Mouse (Mus musculus): Measurements from ENCODE around the gene Sh3bp5l. TPM values are rescaled to one million over a fixed set of nuclear protein-coding genes. Genes with fewer than 3 reads are reported as not detected.

The Sh3bp5l gene
- total and polyA plus RNA-seq, 3 experiments = 4.5 to 18.2 (median 18.1) TPM

DNA sequence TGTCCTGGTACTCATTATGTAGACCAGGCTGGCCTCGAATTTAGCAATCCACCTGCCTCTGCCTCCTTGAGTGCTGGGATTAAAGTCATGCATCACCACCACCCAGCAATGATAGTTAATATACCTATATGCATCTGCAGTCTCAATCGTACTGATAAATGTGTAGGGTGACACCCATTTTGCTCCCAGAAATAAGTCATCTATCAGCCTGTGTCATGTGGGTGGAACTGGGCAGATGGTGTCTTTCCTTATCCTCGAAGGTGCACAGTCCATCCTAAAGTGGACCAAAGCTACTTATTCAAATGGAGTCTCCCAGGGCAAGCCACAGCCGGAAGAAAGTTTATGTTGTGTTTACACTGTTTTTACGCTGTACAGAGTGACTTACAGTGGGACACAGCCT is 20.7 kb downstream of the Sh3bp5l start:
- ATAC-seq (ENCODE audit: extremely low read depth, insufficient number of reproducible peaks, low FRiP score, poor library complexity, severe bottlenecking) = no peak
- Histone ChIP-seq H3K9me3 (replicated peaks) (no peaks in the 10 kb centered on the region), H3K4me1 (ENCODE audit: insufficient read depth, low read depth, low read length) (peaks cover 47% of the 10 kb centered on the region), H3K4me3 (ENCODE audit: low read depth, low read length) (no peak overlapping the region), H3K27me3 (ENCODE audit: insufficient read depth, low read length) (no peaks in the 10 kb centered on the region), H3K36me3 (replicated peaks) (peaks cover 32% of the 10 kb centered on the region)
- no peak for DNase-seq (ENCODE audit: low spot score)
- TF ChIP-seq GATA1 (IDR thresholded peaks at IDR 0.05; ENCODE audit: borderline replicate concordance, low read length) = no peak
- no peak for TF ChIP-seq GATA2 (IDR thresholded peaks at IDR 0.05; ENCODE audit: borderline replicate concordance, low read depth, low read length)
- TF ChIP-seq POLR2AphosphoS5 (IDR thresholded peaks at IDR 0.05; ENCODE audit: insufficient replicate concordance, low read depth, low read length) = no peak
- TF ChIP-seq CTCF (IDR thresholded peaks at IDR 0.05; ENCODE audit: low read depth, low read length) = no peak
- TF ChIP-seq TAL1 (conservative IDR thresholded peaks at IDR 0.05; ENCODE audit: low read depth, low read length) = no peak

DNA sequence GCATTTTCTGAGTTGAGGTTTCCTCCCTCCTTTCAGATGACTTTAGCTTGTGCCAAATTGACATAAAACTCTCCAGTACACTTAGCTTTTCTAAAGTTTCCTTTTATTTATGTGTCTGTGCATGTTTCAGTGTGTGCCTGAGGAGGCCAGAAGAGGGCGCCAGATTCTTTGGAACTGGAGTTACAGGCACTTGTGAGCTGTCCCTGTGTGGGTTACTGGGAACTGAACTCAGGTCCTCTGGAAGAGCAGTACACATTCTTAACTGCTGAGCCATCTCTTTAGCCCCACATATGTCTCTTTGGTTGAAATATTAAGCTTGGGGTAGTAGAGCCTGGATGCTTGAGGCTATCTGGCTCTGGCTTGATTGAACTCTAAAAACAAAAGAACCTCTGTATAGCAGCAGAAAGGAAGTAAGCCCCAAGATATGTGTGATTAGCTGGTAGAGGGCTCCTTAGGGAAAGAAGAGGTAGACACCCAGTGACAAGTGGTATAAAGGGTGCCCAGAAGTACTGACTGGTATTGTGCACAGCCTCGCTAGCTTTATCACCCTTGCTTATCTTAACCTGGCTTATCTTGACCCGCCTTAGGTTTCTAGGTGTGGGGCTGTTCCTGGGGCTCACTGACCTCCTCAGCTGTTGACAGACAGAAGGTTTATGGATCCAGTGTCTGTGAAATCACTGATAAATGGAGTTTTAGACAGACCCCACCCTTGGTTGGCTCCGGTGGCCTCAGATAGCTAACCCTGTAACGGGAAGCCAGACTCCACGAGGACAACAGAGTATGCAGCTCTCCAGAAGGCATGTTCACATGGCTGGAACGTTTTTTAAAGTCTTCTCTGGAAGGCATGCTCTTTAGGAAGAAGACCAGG is 22.4 kb downstream of the Sh3bp5l start:
- peaks cover 14% of the 10 kb centered on the region for H3K36me3 ChIP-seq (replicated peaks)
- peak; percentile 94 for ATAC-seq (ENCODE audit: extremely low read depth, insufficient number of reproducible peaks, low FRiP score, poor library complexity, severe bottlenecking)
- H3K4me3 ChIP-seq (ENCODE audit: low read depth, low read length) = no peak overlapping the region; the same call in 1 of the 2 replicates
- H3K4me1 ChIP-seq (ENCODE audit: insufficient read depth, low read depth, low read length) = peaks cover 56% of the 10 kb centered on the region
- TF ChIP-seq TAL1 (conservative IDR thresholded peaks at IDR 0.05; ENCODE audit: low read depth, low read length) (peak; percentile 93), GATA1 (IDR thresholded peaks at IDR 0.05; ENCODE audit: borderline replicate concordance, low read length) (no peak), CTCF (IDR thresholded peaks at IDR 0.05; ENCODE audit: low read depth, low read length) (peak; percentile 36), POLR2AphosphoS5 (IDR thresholded peaks at IDR 0.05; ENCODE audit: insufficient replicate concordance, low read depth, low read length) (no peak), GATA2 (IDR thresholded peaks at IDR 0.05; ENCODE audit: borderline replicate concordance, low read depth, low read length) (peak; percentile 97)
- no peaks in the 10 kb centered on the region for H3K27me3 ChIP-seq (ENCODE audit: insufficient read depth, low read length)
- DNase-seq (ENCODE audit: low spot score) = peak; percentile 77
- H3K9me3 ChIP-seq (replicated peaks) = no peaks in the 10 kb centered on the region

DNA sequence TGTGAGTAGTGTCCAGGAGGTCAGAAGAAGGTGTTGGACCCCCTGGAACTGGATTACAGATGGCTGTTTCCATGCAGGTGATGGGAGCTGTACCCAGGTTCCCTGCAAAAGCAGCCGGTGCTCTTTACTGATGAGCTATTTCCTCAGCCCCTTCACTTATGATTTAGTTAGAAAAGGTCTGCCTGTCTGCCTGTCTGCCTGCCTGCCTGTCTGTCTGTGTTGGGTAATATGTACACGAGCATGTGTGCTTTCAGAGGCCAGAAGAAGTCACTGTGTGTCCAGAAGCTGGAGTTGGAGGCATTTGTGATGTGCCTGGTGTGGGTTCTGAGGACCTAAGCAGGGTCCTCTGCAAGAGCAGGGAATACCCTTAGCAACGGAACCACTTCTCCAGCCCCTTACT is 23.2 kb downstream of the Sh3bp5l start:
- TF ChIP-seq TAL1 (conservative IDR thresholded peaks at IDR 0.05; ENCODE audit: low read depth, low read length) (no peak), GATA1 (IDR thresholded peaks at IDR 0.05; ENCODE audit: borderline replicate concordance, low read length) (no peak), GATA2 (IDR thresholded peaks at IDR 0.05; ENCODE audit: borderline replicate concordance, low read depth, low read length) (no peak), CTCF (IDR thresholded peaks at IDR 0.05; ENCODE audit: low read depth, low read length) (no peak), POLR2AphosphoS5 (IDR thresholded peaks at IDR 0.05; ENCODE audit: insufficient replicate concordance, low read depth, low read length) (no peak)
- Histone ChIP-seq H3K36me3 (replicated peaks) (peaks cover 9% of the 10 kb centered on the region), H3K4me3 (ENCODE audit: low read depth, low read length) (peak overlapping the region; percentile 27; the same call in 1 of the 2 replicates), H3K4me1 (ENCODE audit: insufficient read depth, low read depth, low read length) (peaks cover 58% of the 10 kb centered on the region), H3K27me3 (ENCODE audit: insufficient read depth, low read length) (no peaks in the 10 kb centered on the region), H3K9me3 (replicated peaks) (no peaks in the 10 kb centered on the region)
- no peak for DNase-seq (ENCODE audit: low spot score)
- ATAC-seq (ENCODE audit: extremely low read depth, insufficient number of reproducible peaks, low FRiP score, poor library complexity, severe bottlenecking) = no peak

DNA sequence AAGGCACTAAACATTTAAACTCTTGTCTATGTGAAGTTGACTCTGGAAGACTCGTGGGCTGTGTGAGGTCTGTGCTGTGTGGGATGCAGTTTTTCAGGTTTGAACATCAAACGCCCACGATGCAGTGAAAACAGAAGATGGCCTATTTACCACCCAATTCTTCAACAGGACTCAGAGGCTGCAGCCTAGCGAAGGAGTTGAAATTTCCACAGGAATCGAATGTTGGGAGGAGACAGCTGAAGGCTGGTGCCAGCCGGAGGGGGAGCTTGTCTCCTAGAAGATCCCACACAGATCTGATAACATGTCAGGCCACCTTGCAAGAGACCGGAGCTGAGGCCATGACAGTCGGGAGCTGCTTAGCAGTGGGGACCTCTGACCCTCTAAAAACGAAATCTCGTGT is 24.0 kb downstream of the Sh3bp5l start:
- TF ChIP-seq TAL1 (conservative IDR thresholded peaks at IDR 0.05; ENCODE audit: low read depth, low read length) (no peak), CTCF (IDR thresholded peaks at IDR 0.05; ENCODE audit: low read depth, low read length) (no peak), POLR2AphosphoS5 (IDR thresholded peaks at IDR 0.05; ENCODE audit: insufficient replicate concordance, low read depth, low read length) (no peak), GATA1 (IDR thresholded peaks at IDR 0.05; ENCODE audit: borderline replicate concordance, low read length) (no peak), GATA2 (IDR thresholded peaks at IDR 0.05; ENCODE audit: borderline replicate concordance, low read depth, low read length) (no peak)
- DNase-seq (ENCODE audit: low spot score) (no peak), ATAC-seq (ENCODE audit: extremely low read depth, insufficient number of reproducible peaks, low FRiP score, poor library complexity, severe bottlenecking) (no peak)
- Histone ChIP-seq H3K4me1 (ENCODE audit: insufficient read depth, low read depth, low read length) (peaks cover 58% of the 10 kb centered on the region), H3K27me3 (ENCODE audit: insufficient read depth, low read length) (no peaks in the 10 kb centered on the region), H3K36me3 (replicated peaks) (peaks cover 2% of the 10 kb centered on the region), H3K4me3 (ENCODE audit: low read depth, low read length) (no peak overlapping the region; the same call in 1 of the 2 replicates), H3K9me3 (replicated peaks) (no peaks in the 10 kb centered on the region)

DNA sequence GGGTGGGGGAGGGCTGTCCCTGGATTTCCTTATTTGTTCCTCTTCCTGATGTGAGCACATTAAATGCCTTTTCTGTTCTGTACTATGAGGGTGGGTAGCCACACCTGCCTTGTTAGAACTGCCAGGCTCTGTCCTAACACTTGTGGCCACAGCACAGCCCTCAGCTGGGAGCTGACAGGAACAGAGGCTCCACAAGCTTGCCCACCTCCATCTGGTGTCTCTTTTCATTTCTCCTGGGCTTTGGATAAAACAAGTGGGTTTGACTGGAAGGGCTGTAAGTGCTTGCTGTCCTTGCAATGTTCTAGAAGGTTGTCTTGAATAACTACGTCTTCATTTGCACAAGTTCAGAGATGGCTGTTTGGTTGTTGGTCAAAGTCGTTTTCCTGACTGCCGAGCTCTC is 24.4 kb downstream of the Sh3bp5l start:
- H3K4me1 ChIP-seq (ENCODE audit: insufficient read depth, low read depth, low read length) = peaks cover 62% of the 10 kb centered on the region
- no peak overlapping the region; the same call in 1 of the 2 replicates for H3K4me3 ChIP-seq (ENCODE audit: low read depth, low read length)
- no peaks in the 10 kb centered on the region for H3K36me3 ChIP-seq (replicated peaks)
- no peaks in the 10 kb centered on the region for H3K9me3 ChIP-seq (replicated peaks)
- DNase-seq (ENCODE audit: low spot score) = no peak
- TF ChIP-seq POLR2AphosphoS5 (IDR thresholded peaks at IDR 0.05; ENCODE audit: insufficient replicate concordance, low read depth, low read length) = no peak
- TF ChIP-seq GATA2 (IDR thresholded peaks at IDR 0.05; ENCODE audit: borderline replicate concordance, low read depth, low read length) = no peak
- no peak for TF ChIP-seq TAL1 (conservative IDR thresholded peaks at IDR 0.05; ENCODE audit: low read depth, low read length)
- no peak for ATAC-seq (ENCODE audit: extremely low read depth, insufficient number of reproducible peaks, low FRiP score, poor library complexity, severe bottlenecking)
- no peaks in the 10 kb centered on the region for H3K27me3 ChIP-seq (ENCODE audit: insufficient read depth, low read length)

DNA sequence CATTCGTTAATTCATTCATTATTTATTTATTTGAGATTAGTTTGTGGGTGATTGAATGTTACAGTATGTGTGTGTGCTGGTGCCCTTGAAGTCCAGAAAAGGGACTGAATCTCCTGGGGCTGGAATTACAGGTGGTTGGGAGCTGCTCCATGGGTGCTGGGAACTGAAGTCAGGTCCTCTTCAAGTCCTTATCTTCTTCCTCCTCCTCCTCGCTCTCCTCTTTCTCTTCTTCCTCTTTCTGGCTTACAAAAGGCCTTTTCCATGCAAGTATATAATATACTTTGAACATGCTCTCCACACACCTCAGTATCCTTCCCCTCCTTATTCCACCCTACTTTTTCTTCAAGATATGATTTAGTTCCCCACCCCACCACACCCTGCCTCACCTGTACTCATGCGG is 26.5 kb downstream of the Sh3bp5l start:
- TF ChIP-seq POLR2AphosphoS5 (IDR thresholded peaks at IDR 0.05; ENCODE audit: insufficient replicate concordance, low read depth, low read length) (no peak), CTCF (IDR thresholded peaks at IDR 0.05; ENCODE audit: low read depth, low read length) (no peak), GATA1 (IDR thresholded peaks at IDR 0.05; ENCODE audit: borderline replicate concordance, low read length) (no peak), GATA2 (IDR thresholded peaks at IDR 0.05; ENCODE audit: borderline replicate concordance, low read depth, low read length) (no peak), TAL1 (conservative IDR thresholded peaks at IDR 0.05; ENCODE audit: low read depth, low read length) (no peak)
- Histone ChIP-seq H3K36me3 (replicated peaks) (no peaks in the 10 kb centered on the region), H3K27me3 (ENCODE audit: insufficient read depth, low read length) (0 out of 2 replicates have a peak, but pooled peaks cover 3% of the 10 kb centered on the region), H3K9me3 (replicated peaks) (no peaks in the 10 kb centered on the region), H3K4me3 (ENCODE audit: low read depth, low read length) (no peak overlapping the region), H3K4me1 (ENCODE audit: insufficient read depth, low read depth, low read length) (peaks cover 67% of the 10 kb centered on the region)
- ATAC-seq (ENCODE audit: extremely low read depth, insufficient number of reproducible peaks, low FRiP score, poor library complexity, severe bottlenecking) (no peak), DNase-seq (ENCODE audit: low spot score) (no peak)

Data from G1E (cell line).